Mouse (Mus musculus) naive thymus-derived CD4-positive, alpha-beta T cell, adult 5 months (primary cell): ENCODE results near the gene Rnase9. TPM values are rescaled to one million over a fixed set of nuclear protein-coding genes. Genes with fewer than 3 reads are reported as not detected.

Source experiments
- polyA plus RNA-seq: library from polyadenylated mRNA; unstranded; fragments of 100-300 nt; shearing (Covaris generic); gene quantifications from one replicate; pipeline ENCODE4 v1.2.1, GENCODE M21; 2017

Rnase9 gene
- not detected for polyA plus RNA-seq

GRCm38 (mm10) chr14:51041769-51042168, at the start of gene Rnase9:
TSS of gene Rnase9 (minus strand) at chr14:51041869.

GRCm38 (mm10) chr14:51074335-51074734, 32.7 kb upstream of the Rnase9 start, which contains the start of gene Olfr750:
TSS of gene Olfr750 (minus strand) at chr14:51074435.

GRCm38 (mm10) chr14:51057401-51057831, 15.7 kb upstream of the Rnase9 start, which contains the start of gene Rnase12:
TSS of gene Rnase12 (minus strand) at chr14:51057661.

GRCm38 (mm10) chr14:51050063-51050462, 8.4 kb upstream of the Rnase9 start, which contains the start of gene Rnase11:
TSS of gene Rnase11 (minus strand) at chr14:51050163.

GRCm38 (mm10) chr14:51007152-51007801, 34.4 kb downstream of the Rnase9 start, which contains the start of gene Rnase10:
TSS of gene Rnase10 (plus strand) at chr14:51007751.

Other genes starting within 250 kb of the Rnase9 start
- not detected for gene Ccnb1ip1, start 234.1 kb downstream of the Rnase9 start, polyA plus RNA-seq
- gene Parp2, start 234.0 kb downstream of the Rnase9 start, polyA plus RNA-seq: 64.7 TPM
- 15.7 TPM for gene Tep1, start 171.3 kb downstream of the Rnase9 start, polyA plus RNA-seq
- 0.14 TPM for gene Klhl33, start 144.4 kb downstream of the Rnase9 start, polyA plus RNA-seq
- gene Osgep, start 117.0 kb downstream of the Rnase9 start, polyA plus RNA-seq: 101 TPM
- 62.6 TPM for gene Apex1, start 116.9 kb downstream of the Rnase9 start, polyA plus RNA-seq
- gene Pip4p1, start 111.0 kb downstream of the Rnase9 start, polyA plus RNA-seq: 138 TPM
- 26.3 TPM for gene Pnp, start 110.8 kb downstream of the Rnase9 start, polyA plus RNA-seq
- not detected for gene Gm49342, start 97.4 kb downstream of the Rnase9 start, polyA plus RNA-seq
- gene Pnp2, start 85.9 kb downstream of the Rnase9 start, polyA plus RNA-seq: not detected
- not detected for gene Rnase10, start 34.1 kb downstream of the Rnase9 start, polyA plus RNA-seq
- not detected for gene Rnase11, start 8.3 kb upstream of the Rnase9 start, polyA plus RNA-seq
- not detected for gene Rnase12, start 15.8 kb upstream of the Rnase9 start, polyA plus RNA-seq
- 0.09 TPM for gene Olfr750, start 32.6 kb upstream of the Rnase9 start, polyA plus RNA-seq
- gene Rnase4, start 49.2 kb upstream of the Rnase9 start, polyA plus RNA-seq: 0.39 TPM
- gene Ang, start 49.3 kb upstream of the Rnase9 start, polyA plus RNA-seq: not detected
- gene Eddm3b, start 72.6 kb upstream of the Rnase9 start, polyA plus RNA-seq: not detected
- gene Rnase6, start 82.0 kb upstream of the Rnase9 start, polyA plus RNA-seq: not detected
- gene Rnase1, start 104.9 kb upstream of the Rnase9 start, polyA plus RNA-seq: not detected
- not detected for gene Rnase2b, start 120.4 kb upstream of the Rnase9 start, polyA plus RNA-seq
- gene Ang2, start 157.3 kb upstream of the Rnase9 start, polyA plus RNA-seq: not detected
- not detected for gene Ear14, start 161.5 kb upstream of the Rnase9 start, polyA plus RNA-seq
- gene Rnase2a, start 214.2 kb upstream of the Rnase9 start, polyA plus RNA-seq: not detected